Mouse (Mus musculus) CD4-positive helper T cell, adult 2 months (primary cell): ENCODE data around the gene Tmem251.
A peak's percentile ranks its signal among the peaks of the same experiment; 100 is the strongest.

ENCODE experiments used
- DNase-seq: peaks from one replicate; pipeline ENCODE4 v3.0.0-alpha.2; 2012; ENCODE audit warnings: low read depth, missing footprints, low spot score

Tmem251 gene

DNA sequence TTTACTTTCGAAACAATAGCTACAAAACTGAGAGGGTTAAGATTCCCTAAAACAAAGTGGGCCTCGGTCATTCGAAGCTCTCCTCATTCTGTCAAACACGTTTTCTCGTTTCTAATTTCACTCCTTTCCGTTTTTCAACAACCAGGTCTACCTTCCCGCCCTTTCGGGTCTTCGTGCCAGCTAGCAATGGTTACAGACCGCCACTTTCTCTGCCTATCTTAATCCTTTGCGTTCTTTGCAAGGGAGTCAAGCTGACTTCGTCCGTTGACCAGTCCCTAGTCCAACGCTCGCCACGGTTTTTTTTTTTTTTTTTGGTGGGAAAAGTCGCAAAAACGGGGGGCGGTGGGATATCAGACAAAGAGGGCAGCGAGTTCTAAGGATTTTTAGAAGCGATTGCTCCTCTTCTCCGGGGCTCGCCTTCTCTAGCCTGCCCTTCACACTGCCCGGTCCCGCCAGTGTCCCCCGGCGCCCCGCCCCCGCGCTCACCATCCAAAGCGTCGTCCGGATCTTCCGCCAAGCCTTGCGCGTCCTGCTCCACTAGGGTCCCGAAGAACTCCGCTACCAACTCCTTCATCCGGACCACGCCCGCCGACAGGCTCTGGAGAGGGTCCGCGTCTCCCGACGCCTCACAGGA lies 13.6 kb downstream of the Tmem251 start:
- DNase-seq = no peak

DNA sequence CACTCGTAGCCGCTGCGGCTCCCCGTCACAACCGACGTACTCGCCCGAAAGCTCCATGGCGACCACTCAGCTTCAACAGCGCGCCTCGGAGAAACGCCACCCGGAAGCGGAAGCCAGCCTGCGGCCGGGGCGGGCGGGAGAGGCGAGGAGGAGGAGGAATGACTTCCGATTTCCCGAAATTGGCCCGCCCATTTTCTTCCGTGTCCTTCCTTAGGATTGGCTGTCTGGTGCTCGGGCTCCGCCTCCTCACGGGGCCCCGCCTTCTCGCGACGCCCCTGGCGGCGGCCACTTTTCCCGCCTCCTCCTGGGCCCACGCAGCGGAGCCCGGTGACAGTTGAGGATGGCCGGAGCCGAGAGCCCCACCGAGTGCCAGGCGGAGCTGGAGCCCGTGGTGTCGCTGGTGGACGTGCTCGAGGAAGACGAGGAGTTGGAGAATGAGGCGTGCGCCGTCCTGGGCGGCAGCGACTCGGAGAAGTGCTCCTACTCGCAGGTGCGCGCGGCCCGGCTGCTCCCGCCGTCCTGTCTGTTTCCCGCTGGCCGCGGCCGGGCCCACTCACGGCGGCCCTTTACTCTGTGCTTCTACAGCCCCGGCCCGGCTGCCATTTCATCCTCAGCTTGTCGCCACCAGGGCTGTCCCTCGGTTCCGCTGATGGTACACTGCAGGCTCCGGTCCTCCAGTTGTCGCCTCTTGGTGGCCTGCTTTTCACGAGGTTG lies 14.3 kb downstream of the Tmem251 start, which contains the start of the genes Gm28051, Gon7 and Ubr7:
TSS of gene Gm28051 (minus strand) at position 77 of the 714 bp plus-strand sequence.
TSS of gene Gon7 (minus strand) at position 115 of the 714 bp plus-strand sequence.
TSS of gene Ubr7 (plus strand) at position 279 of the 714 bp plus-strand sequence.
- DNase-seq = peak; percentile 97

DNA sequence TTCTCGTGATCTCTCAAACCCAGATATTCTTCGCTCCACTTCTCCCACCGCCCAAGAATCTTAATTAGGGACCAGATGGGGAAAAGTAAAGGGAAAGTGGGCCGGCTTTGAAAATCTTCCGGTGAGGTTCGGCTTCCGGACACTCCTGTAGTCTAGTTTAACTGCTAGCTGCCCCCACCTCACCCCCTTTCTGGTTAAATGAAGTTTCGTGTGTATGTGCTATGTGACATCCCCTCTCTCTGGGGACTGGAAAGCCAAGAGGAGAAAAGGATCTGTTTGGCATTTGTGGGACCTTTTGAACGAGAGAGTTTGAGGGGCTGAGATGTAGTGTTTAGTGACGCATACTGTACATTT lies 14.8 kb downstream of the Tmem251 start, which contains the start of gene Gm20604:
TSS of gene Gm20604 (minus strand) at position 270 of the 354 bp plus-strand sequence.
- DNase-seq = no peak

GRCm38 (mm10) chr12:102758936-102759335 lies 15.4 kb downstream of the Tmem251 start:
- no peak for DNase-seq

DNA sequence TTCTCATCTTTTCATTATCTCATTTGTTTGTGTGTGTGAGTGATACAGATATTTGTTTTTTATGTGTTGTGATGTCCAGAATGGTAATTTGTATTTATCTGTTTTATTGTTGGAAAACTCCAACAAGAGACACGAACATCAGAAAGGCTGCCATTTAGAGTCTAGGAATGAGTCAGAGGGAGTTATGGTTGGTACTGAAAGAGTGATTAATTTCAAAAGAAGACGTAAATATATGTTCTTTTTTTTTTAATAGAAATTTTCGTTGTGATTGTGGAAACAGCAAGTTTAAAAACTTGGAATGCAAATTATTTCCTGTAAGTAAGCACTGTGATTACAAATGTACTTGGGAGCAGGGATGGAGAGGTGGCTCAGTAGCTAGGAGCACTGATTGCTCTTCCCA lies 18.1 kb downstream of the Tmem251 start:
- no peak for DNase-seq

DNA sequence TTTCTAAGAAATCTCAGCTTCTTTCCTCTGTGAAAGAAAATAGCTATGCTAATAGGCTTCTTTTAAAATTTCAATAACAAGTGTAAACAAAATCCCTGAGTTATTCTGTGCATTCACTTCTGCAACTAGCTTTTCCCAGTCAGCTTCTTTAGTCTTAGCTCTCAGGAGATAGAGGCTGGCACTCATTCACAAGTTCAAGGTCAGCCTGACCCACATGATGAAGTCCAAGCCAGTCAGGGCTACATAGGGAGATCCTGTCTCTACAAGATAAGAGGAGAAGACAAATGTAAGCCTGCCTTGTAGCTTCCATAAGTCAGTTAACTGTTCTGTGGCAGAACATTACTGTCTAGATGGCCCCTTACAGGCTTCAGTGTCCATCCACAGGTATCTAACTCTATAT lies 20.1 kb downstream of the Tmem251 start:
- no peak for DNase-seq

DNA sequence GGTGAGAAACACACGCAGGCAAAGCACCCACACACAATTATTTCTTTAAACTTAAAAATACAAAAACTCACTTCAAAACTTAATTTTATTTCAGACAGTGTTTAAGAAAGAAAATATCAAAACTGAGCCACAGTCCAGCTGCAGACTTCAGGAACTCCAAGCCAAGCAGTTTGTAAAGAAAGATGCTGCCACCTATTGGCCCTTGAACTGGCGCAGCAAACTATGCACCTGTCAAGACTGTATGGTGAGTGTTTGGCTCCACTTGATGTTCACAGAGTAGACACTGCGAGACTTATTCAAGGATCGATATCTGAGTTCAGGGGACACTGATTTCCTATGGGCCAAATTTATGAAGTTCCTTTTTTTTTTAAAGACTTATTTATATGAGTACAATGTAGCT lies 25.4 kb downstream of the Tmem251 start:
- DNase-seq = no peak

DNA sequence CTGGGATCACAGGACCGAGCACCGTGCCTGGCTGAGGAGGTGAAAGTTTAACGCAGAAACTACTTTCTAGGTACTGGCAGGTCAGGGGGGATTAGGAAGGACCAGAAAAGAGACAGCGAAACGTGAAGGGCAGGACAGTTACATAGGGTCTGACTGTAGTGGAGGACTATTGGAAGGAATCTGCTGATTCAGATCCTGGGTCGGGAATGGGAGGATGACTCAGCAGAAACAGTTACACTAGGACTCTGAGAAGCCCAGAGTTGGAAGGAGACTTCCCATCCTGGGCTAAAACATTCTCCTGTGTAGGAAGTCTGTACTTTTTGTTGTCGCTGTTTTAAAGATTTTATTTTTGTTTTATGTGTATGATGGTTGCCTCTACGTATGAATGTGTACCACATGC lies 28.0 kb downstream of the Tmem251 start:
- DNase-seq = no peak

GRCm38 (mm10) chr12:102772676-102773075 lies 29.1 kb downstream of the Tmem251 start:
- no peak for DNase-seq

DNA sequence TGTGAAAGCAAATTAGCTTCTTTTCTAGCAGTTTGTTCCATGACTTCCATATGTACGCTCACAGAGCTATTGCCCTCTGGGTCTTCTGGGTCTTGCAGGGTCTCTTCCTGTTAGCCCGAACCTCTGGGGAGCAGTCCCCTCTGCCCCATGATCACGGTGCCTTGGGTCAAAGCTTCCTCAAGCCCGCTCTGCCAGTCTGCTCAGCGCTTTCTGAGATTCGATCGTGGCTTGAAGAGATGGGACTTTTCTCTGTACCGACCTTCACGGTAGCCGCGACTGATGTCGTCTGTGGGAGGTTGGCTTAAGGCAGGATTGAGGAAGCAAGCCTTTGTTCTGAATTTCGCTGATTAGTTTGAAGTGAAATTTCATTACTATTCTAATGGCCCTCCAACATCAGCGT lies 32.5 kb downstream of the Tmem251 start:
- no peak for DNase-seq

GRCm38 (mm10) chr12:102778151-102778550 lies 34.6 kb downstream of the Tmem251 start:
- DNase-seq = no peak

- peak; percentile 29 for DNase-seq
Measured at GRCm38 (mm10) chr12:102779452-102779851, 35.9 kb downstream of the Tmem251 start.

- peak; percentile 65 for DNase-seq
Measured at GRCm38 (mm10) chr12:102782841-102783240, 39.3 kb downstream of the Tmem251 start.

- DNase-seq = no peak
Measured at GRCm38 (mm10) chr12:102784899-102785592, 41.5 kb downstream of the Tmem251 start.

GRCm38 (mm10) chr12:102785593-102785985 lies 42.0 kb downstream of the Tmem251 start:
- no peak for DNase-seq

- no peak for DNase-seq
Measured at GRCm38 (mm10) chr12:102787927-102788326, 44.4 kb downstream of the Tmem251 start.
